Mouse (Mus musculus): ENCODE measurements around the gene Abcc5.

DNA sequence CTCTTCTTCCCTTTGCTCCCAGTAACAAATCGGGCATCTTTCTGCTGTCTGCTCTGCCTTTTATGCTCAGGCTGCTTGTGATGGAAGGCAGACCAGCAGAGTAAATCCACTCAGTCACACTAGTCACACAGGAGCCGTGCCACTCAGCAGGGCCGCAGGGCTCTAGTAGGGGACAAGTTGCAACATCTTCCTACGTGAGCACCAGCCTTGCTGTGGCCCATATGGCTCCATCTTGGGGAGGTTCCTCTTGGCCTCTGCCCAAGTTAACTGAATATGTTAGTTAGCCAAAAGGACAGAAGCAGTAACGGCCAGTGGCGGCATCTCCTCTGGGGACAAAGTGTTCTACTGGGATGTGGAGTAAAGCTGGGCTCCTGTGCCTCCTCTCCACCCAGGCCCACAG lies 109.4 kb downstream of the Abcc5 start:
- TF ChIP-seq POLR2A (IDR thresholded peaks at IDR 0.05; ENCODE audit: low read depth, low read length) (no peak), CTCF (IDR thresholded peaks at IDR 0.05; ENCODE audit: extremely low read depth, insufficient read length, insufficient replicate concordance, low read depth, low read length) (no peak)
